Mouse (Mus musculus): ENCODE data around the gene Srrm2. TPM values are rescaled to one million over a fixed set of nuclear protein-coding genes. Genes with fewer than 3 reads are reported as not detected.
"Not testable (repeated sequence)": the region's sequence is repeated elsewhere in the genome, so short reads cannot be mapped to it uniquely, and the experiment has no call there.

Gene Srrm2
- total RNA-seq, 2 experiments from 2014 or later: 671 to 678 TPM

DNA sequence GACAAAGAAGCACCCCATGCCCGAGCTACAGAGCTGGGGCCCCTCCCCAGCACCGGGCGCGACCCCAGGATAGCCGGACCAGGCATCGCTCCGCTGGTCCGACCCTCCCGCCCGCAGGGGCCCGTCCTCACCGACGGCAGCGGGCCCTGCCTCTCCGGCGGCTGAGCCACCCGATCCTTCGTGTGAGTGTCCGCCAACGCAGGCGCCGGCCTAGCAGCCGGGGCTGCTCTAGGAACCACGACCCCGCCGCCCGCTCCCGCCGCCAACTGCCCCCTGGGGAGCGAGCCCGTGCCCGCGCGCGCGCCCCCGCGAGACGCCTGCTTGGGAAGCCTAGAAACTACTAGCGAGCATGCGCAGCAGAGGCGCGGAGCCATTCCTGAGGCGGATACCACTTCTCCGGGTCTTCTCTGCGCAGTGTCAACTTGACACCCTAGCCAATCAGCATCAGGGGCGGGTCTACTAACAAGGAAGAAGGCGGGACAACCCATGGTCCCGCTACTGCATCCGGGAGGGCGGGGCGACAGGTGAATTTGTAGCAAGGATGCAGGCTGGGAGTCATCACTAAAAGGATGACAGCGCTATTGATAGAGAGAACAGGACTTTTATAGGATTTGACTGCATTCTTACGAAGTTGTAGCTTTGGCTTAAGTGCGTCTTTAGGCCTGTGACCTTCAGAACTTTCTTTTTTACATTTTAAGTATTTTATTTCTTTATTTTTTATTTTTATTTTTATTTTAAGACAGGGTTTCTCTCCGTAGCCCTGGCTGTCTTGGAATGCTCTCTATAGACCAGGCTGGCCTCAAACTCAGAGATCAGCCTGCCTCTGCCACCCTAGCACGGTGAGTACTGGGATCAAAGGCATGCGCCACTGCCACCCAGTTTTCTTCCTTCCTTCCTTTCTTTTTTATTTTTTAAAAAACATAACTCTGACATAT is 18.8 kb upstream of the Srrm2 start, which contains the start of gene Flywch1:
Gene Flywch1 (minus strand): TSS at position 319 of the 935 bp plus-strand sequence.
- peak; percentile 98 to 99 for DNase-seq (ENCODE audit: extremely low spot score in 1 of 2, low spot score in 2 of 2)
- TF ChIP-seq CTCF (IDR thresholded peaks at IDR 0.05): no peak; the same call in 1 of the 2 replicates
- intact Hi-C loops (cut with DNase I): loop anchor here (1.0 to 5.0 kb wide), 4 partner anchors 32 to 191 kb away; partner anchors contain the start of genes Elob, Prss32 and Prss41
- H3K4me3 ChIP-seq: peak within 1 kb of the TSS; percentile 91
- H3K27ac ChIP-seq: peak within 1 kb of the TSS; percentile 99

DNA sequence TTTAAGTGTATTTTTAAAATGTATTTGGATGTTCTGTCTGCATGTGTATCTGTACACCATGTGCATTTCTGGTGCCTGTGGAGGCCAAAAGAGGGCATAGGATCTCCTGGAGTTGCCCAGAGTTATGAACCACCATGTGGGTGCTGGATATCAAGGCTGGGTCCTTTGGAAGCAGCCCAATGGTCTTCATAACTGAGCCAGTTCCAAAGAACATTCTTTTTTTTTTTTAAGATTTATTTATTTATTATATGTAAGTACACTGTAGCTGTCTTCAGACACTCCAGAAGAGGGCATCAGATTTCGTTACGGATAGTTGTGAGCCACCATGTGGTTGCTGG is 18.1 kb upstream of the Srrm2 start:
- not testable (repeated sequence) for DNase-seq (ENCODE audit: extremely low spot score in 1 of 2, low spot score in 2 of 2); H3K27ac ChIP-seq
- TF ChIP-seq CTCF (IDR thresholded peaks at IDR 0.05): peak; percentile 2; the same call in 1 of the 2 replicates
- H3K4me3 ChIP-seq: peak overlapping the region; percentile 91
- intact Hi-C loops (cut with DNase I): loop anchor here (5.0 kb wide), 2 partner anchors 70 to 190 kb away; partner anchors contain the start of genes Prss32 and Prss41

DNA sequence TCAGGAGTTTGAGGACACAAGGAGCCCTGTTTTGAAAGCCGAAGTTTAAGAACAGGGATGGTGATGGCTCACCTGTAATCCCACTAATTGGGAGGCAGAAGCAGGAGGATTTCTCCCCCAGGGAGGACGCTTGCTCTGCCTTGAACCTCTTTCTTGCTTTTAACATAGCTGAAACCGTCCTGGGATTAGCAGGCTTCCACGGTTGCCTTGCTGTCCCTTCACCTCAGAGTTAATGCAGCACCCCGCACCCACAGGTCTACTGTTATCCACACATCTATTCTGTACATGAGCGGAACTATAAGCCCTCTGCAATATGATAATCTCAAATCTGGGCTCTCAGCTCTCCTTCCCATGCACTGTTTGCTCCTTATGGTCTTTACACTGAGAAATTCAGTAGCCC is 16.7 kb upstream of the Srrm2 start:
- DNase-seq (ENCODE audit: extremely low spot score in 1 of 2, low spot score in 2 of 2): no peak
- TF ChIP-seq CTCF (IDR thresholded peaks at IDR 0.05): no peak
- intact Hi-C loops (cut with DNase I): loop anchor here (5.0 kb wide), 2 partner anchors 69 to 189 kb away; partner anchors contain the start of genes Prss32 and Prss41
- no peak overlapping the region for H3K27ac ChIP-seq
- no peak overlapping the region for H3K4me3 ChIP-seq

DNA sequence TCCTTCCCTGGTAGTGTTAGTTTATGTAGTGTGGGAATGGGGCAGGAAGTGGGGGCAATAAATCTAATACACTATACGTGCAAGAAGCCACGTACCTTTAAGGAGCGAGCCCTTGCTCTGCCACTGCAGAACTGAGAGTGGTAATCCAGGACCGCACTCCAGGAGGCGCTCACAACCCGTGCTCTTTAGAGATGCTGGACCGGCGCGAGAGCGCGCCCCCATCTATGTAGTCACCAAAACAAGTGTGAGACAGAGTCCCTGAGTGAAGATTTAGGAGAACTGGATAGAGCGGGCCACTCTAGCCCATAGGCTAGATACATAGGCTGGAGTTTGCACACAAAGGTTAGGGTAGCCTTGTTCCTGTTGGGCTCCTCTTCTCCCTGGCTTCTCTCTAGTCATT is 16.2 kb upstream of the Srrm2 start:
- H3K4me3 ChIP-seq: no peak overlapping the region
- TF ChIP-seq CTCF (IDR thresholded peaks at IDR 0.05): peak; percentile 81
- intact Hi-C loops (cut with DNase I): loop anchor here (5.0 kb wide), 2 partner anchors 68 to 188 kb away; partner anchors contain the start of genes Prss32 and Prss41
- no peak overlapping the region for H3K27ac ChIP-seq
- peak; percentile 73 to 81 for DNase-seq (ENCODE audit: extremely low spot score in 1 of 2, low spot score in 2 of 2)

DNA sequence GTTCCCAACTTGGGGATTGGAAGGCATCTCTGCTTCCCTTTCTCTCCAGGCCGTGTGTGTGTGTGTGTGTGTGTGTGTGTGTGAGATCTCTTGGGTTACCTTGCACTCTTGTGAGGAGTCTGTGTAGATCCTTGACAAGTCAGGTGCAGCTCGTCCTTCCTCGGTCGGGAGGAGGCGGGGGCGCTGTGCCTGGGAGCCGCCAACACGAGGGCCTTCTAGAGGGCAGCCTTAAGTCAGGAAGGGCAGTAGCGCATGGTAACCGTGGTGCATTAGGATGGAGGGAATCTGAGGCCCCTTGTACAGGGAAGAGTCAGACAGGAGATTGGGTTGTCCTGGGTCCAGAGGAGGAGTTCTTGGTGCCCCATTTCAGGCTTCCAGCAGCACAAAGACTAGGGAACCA is 14.1 kb upstream of the Srrm2 start:
- Histone ChIP-seq H3K4me3 (no peak overlapping the region), H3K27ac (no peak overlapping the region)
- DNase-seq (ENCODE audit: extremely low spot score in 1 of 2, low spot score in 2 of 2): no peak
- intact Hi-C loops (cut with DNase I): no loop called here
- no peak for TF ChIP-seq CTCF (IDR thresholded peaks at IDR 0.05)

DNA sequence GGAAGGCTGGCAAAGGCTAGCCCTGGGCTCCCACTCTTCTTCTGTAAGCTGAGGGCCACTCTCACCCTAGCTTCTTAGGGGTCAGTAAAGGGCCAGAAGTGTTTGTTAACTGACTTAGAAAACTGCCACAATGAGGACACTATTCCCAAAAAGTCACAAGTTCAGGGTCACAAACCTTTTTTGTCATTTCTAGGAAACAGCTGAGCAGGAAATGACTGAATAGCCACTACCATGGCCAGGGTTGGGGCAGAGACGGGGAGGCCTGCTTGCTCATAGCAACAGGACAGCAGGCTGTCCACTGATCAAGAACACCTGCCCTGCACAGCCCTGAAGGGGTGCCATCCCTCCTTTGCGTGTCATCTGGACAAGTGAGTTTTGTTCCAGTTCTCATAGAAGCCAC is 13.2 kb upstream of the Srrm2 start:
- H3K4me3 ChIP-seq: no peak overlapping the region
- H3K27ac ChIP-seq: no peak overlapping the region
- no peak for TF ChIP-seq CTCF (IDR thresholded peaks at IDR 0.05)
- intact Hi-C loops (cut with DNase I): no loop called here
- DNase-seq (ENCODE audit: extremely low spot score in 1 of 2, low spot score in 2 of 2): no peak

DNA sequence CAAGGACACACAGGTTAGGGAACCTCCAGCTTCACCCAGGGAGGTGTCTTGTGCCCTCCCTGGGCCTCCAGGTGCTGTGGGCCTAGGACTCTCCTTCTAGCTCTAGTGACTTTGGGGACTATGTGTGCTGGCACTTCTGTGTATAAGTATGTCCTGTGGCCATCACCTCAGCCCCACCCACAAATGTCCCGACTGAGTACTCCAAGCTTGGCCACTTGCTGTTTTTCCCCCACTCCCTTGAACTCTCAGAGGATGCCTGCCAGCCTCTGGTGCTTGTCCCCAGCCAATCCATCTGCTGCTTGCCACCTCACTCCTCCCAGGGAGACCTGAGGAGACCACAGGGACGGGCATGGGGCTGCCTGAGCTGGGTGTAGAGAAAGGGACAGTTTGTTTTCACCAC is 11.9 kb upstream of the Srrm2 start:
- intact Hi-C loops (cut with DNase I): no loop called here
- Histone ChIP-seq H3K27ac (no peak overlapping the region), H3K4me3 (no peak overlapping the region)
- DNase-seq (ENCODE audit: extremely low spot score in 1 of 2, low spot score in 2 of 2): no peak
- no peak for TF ChIP-seq CTCF (IDR thresholded peaks at IDR 0.05)

DNA sequence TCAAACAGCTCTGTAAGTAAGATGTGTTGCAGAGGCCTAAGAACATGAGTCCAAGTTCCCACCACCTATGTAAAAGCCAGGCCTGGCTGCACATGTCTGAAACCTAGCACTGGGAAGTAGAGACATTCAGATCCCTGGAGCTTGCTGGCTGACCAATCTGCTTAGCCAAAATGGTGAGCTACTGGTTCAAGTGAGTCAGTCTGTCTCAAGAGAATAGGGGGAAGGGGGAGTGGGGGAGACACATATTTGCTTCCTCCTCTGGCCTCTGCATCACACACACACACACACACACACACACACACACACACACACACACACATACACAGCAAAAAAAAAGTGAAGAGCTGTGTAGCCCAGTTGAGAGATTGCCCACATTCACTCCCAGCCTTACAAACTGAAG is 7.0 kb upstream of the Srrm2 start:
- DNase-seq (ENCODE audit: extremely low spot score in 1 of 2, low spot score in 2 of 2): no peak
- intact Hi-C loops (cut with DNase I): no loop called here
- H3K27ac ChIP-seq: no peak overlapping the region
- no peak for TF ChIP-seq CTCF (IDR thresholded peaks at IDR 0.05)
- no peak overlapping the region for H3K4me3 ChIP-seq

DNA sequence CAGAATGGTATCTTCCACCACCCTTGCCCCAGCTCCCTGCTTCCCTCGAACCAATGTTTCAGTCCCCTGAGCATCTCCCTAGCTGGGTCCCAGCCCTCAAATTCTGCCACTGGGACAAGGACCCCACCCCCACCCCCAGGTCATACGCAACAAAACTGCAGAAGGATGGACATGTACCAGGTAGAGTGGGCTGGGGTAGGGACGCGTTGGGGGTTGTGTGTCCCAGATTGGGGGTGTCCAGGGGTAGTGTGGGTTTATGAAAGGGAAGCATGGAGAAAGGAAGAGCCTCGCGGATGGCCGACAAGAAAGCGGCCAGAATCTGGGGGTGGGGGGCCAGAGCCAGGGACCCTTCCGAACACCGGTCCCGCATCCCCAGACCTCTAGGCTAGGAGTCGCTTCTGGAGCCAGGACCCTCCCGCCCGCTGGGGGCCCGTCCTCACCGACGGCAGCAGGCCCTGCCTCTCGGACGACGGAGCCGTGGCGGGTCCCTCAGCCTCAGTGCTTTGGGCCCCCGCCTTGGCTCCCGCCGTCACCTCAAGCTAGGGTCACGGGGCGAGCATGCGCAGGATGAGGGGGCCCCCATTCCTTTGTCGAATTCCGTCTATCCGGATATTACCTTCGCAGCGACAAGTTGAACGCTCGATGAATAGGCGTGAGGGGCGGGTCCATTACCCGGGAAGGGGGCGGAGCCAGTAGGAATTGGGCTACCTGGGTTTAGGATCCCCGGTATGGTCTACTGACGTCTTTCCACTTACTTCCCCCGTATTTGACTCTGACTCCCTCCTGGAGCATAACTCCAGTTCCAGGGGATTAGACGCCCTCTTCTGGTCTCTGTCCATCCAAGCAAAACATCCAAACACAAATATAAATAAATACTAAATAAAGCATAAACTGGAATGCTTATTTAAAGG is 4.5 kb upstream of the Srrm2 start, which contains the start of gene Flywch2:
Gene Flywch2 (minus strand): TSS at position 521 of the 911 bp plus-strand sequence.
- peak within 1 kb of the TSS; percentile 72 for H3K27ac ChIP-seq
- TF ChIP-seq CTCF (IDR thresholded peaks at IDR 0.05): peak; percentile 31
- peak within 1 kb of the TSS; percentile 55 for H3K4me3 ChIP-seq
- intact Hi-C loops (cut with DNase I): no loop called here
- DNase-seq (ENCODE audit: extremely low spot score in 1 of 2, low spot score in 2 of 2): peak; percentile 85 to 88

DNA sequence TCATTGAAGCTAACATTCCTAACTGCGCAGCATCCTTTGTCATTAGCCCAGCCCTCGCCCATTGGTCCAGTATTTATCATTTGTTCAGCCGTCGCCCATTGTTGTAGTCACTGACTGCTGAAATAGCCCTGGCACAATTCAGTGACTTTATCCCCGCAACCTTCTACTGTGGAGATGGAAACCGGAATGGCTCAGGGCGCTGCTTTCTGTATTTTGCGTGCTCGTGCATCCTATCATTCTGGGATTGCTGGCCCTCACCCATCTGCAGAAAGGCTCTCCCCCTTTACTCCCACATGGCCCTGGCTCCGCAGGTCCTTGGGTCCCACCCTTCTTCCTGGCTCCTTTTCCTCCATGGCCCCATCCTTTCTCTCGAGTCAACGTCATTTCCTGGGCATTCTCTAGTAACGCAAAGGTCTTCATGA is 3.8 kb upstream of the Srrm2 start:
- TF ChIP-seq CTCF (IDR thresholded peaks at IDR 0.05): no peak
- Histone ChIP-seq H3K27ac (peak overlapping the region; percentile 72), H3K4me3 (peak overlapping the region; percentile 55)
- intact Hi-C loops (cut with DNase I): no loop called here
- no peak for DNase-seq (ENCODE audit: extremely low spot score in 1 of 2, low spot score in 2 of 2)

DNA sequence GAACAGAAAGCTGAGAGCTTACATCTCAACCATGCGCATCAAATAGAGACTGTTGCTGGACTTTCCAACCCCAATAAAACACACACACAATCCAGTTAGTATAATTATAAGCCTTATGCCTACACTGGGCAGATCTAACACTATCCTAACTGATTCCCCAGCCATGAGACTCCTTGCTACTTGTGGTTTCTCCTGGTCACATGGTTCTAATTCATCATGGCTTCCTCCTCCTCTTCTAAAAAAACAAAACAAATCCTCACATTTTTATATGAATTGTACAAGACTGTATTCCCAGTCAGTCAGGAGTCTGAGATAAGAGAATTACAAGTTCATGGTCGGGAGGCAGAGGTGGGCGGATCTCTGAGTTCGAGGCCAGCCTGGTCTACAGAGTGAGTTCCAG is 1.4 kb upstream of the Srrm2 start:
- no peak for TF ChIP-seq CTCF (IDR thresholded peaks at IDR 0.05)
- H3K27ac ChIP-seq: no peak overlapping the region
- intact Hi-C loops (cut with DNase I): no loop called here
- no peak overlapping the region for H3K4me3 ChIP-seq
- no peak for DNase-seq (ENCODE audit: extremely low spot score in 1 of 2, low spot score in 2 of 2)
